16 mouse cellular contexts compared by ENCODE assay signal in the genomic region with DNA sequence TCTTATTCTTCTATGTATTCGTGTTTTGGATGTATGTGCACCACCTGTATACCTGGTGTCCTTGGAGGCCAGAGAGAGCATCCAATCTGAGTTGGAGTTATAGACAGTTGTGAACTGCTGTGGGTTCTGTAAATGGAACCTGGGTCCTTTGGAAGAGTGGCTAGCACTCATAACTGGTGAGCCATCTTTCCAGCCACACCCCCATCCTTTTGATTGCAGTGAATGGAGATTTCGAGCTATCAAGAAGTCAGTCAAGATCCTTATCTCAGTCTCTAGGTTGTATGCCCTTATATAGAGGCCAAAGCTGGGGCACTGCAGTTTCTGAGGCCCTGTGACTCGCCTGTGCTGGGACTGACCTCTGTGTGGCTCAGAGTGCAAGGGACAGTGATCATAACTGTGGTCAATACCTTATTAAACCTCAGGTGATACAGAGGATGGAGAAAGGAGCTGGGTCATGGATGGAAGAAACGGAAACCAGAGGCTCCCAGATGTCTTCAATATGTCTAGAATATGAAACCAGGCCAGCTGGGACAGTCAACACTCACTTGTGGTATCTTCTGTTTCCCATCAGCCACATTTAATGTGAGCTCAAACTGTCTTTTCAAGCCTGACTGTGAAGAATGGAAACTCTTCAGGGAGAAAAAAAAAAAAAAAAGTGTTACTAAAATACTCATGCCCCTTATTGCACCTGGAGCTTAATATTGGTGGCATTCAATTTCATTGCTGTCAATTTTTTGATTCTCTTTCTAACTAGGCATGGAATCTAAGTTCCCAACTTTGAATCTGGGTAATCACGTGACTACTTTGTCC.
"Had no signal": no experiment of that assay in that cellular context is flagged by ENCODE, and none has a peak within 500 bp of the region (broad histone marks: within the 10 kb centered on the region; RNA-seq: fewer than 3 reads in every experiment).

No protein-coding gene starts in this region.

- H3K27me3 ChIP-seq: midbrain, embryonic 13.5 days; midbrain, embryonic 15.5 days; neural tube, embryonic 12.5 days; stomach, embryonic 15.5 days had no signal

- H3K27ac ChIP-seq: macrophage; midbrain, embryonic 13.5 days; midbrain, embryonic 15.5 days; neural tube, embryonic 12.5 days; stomach, embryonic 15.5 days; stomach, postnatal 0 days had no signal

- H3K9ac ChIP-seq: liver, postnatal 0 days; lung, embryonic 14.5 days; midbrain, embryonic 13.5 days; midbrain, embryonic 15.5 days; neural tube, embryonic 12.5 days; stomach, embryonic 15.5 days had no signal

- H3K4me3 ChIP-seq: megakaryocyte, embryonic 14.5 days; midbrain, embryonic 13.5 days; midbrain, embryonic 15.5 days; neural tube, embryonic 12.5 days; stomach, embryonic 15.5 days had no signal

- H3K36me3 ChIP-seq: midbrain, embryonic 13.5 days; midbrain, embryonic 15.5 days; neural tube, embryonic 12.5 days; stomach, embryonic 15.5 days had no signal

- DNase-seq: liver, postnatal 0 days; lung, embryonic 14.5 days; lung, postnatal 14 days; lung, postnatal 36 days; right cerebral cortex, postnatal 14 days; thymus, adult 2 months; thymus, postnatal 25 days; thymus, postnatal 4 days had no signal

- H3K4me1 ChIP-seq: megakaryocyte, embryonic 14.5 days; midbrain, embryonic 13.5 days; midbrain, embryonic 15.5 days; neural tube, embryonic 12.5 days; stomach, embryonic 15.5 days had no signal

- ATAC-seq: liver, postnatal 0 days; midbrain, embryonic 13.5 days; midbrain, embryonic 15.5 days had no signal

- H3K9me3 ChIP-seq: midbrain, embryonic 13.5 days; midbrain, embryonic 15.5 days; neural tube, embryonic 12.5 days; stomach, embryonic 15.5 days had no signal

- H3K4me2 ChIP-seq: lung, embryonic 14.5 days; midbrain, embryonic 11.5 days; midbrain, embryonic 13.5 days; midbrain, embryonic 15.5 days; neural tube, embryonic 12.5 days; stomach, embryonic 15.5 days had no signal
